Mouse (Mus musculus) ES-E14 (cell line): ENCODE results near the gene Fndc3b.

Source experiments
- CHD2 ChIP-seq: IDR thresholded peaks from 2 replicates; pipeline ENCODE4 v1.6.1; 2014; ENCODE audit warnings: mild to moderate bottlenecking, low read depth, low read length, inconsistent platforms
- HCFC1 ChIP-seq: IDR thresholded peaks from 2 replicates; pipeline ENCODE4 v1.6.1; 2012; ENCODE audit warnings: low read length, inconsistent platforms, borderline replicate concordance; ENCODE audit not compliant: insufficient read depth
- MAFK ChIP-seq: IDR thresholded peaks from 2 replicates; pipeline ENCODE4 v1.6.1; 2014; ENCODE audit warnings: mild to moderate bottlenecking, low read depth, low read length, inconsistent platforms; ENCODE audit not compliant: insufficient read depth
- ZC3H11A ChIP-seq: IDR thresholded peaks from 2 replicates; pipeline ENCODE4 v1.6.1; 2012; ENCODE audit warnings: low read depth, mild to moderate bottlenecking, inconsistent platforms, low read length, borderline replicate concordance
- ZNF384 ChIP-seq: IDR thresholded peaks from 2 replicates; pipeline ENCODE4 v1.6.1; 2012; ENCODE audit warnings: low read depth, low read length, inconsistent platforms

DNA sequence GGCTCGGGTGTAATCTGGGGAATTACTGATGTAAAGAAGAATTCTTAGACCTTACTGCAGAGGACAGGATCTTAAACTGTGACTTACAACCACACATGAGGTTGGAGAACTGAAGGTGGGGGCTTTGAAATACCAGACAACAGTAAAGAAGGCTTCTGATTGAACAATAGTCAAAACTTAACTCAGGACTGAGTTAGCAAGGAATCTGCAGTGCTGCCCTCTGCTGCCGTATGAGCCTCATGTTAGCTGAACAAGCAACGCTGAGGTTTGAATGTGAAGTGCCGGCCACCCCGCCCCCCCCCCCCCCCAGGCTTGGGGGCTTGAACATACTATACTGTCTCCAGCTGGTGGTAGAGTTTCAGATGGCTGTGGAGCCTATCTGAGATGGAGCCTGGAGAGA, 194.6 kb downstream of the Fndc3b start:
- no peak for TF ChIP-seq ZC3H11A
- no peak for TF ChIP-seq CHD2
- no peak for TF ChIP-seq HCFC1
- TF ChIP-seq MAFK: no peak
- TF ChIP-seq ZNF384: no peak
